Mouse (Mus musculus): ENCODE measurements around the gene Zfp771. TPM values are rescaled to one million over a fixed set of nuclear protein-coding genes. Genes with fewer than 3 reads are reported as not detected.

Zfp771 gene
- polyA plus RNA-seq, 1 experiment from 2014 or later = 54.7 TPM

GRCm38 (mm10) chr7:127282190-127282589, 38.1 kb downstream of the Zfp771 start:
- no peak for ATAC-seq (ENCODE audit: insufficient read depth)
- H3K9me3 ChIP-seq (ENCODE audit: low read depth, low read length) = no peaks in the 10 kb centered on the region; the same call in 1 of the 2 replicates
- H3K4me2 ChIP-seq = no peak overlapping the region
- H3K27ac ChIP-seq (ENCODE audit: low read depth) = no peak overlapping the region
- no peaks in the 10 kb centered on the region for H3K4me1 ChIP-seq (ENCODE audit: insufficient read depth)
- no peak overlapping the region for H3K4me3 ChIP-seq (ENCODE audit: low read depth, low read length)
- WGBS = 74% methylated on average over 2 of the region's 2 CpGs
- no peak overlapping the region for H3K9ac ChIP-seq
- H3K27me3 ChIP-seq (ENCODE audit: insufficient read depth, low read length) = no peaks in the 10 kb centered on the region
- DNase-seq = no peak
- H3K36me3 ChIP-seq (ENCODE audit: insufficient read depth) = no peaks in the 10 kb centered on the region
- TF ChIP-seq CTCF (IDR thresholded peaks at IDR 0.05; ENCODE audit: low read depth) = no peak

DNA sequence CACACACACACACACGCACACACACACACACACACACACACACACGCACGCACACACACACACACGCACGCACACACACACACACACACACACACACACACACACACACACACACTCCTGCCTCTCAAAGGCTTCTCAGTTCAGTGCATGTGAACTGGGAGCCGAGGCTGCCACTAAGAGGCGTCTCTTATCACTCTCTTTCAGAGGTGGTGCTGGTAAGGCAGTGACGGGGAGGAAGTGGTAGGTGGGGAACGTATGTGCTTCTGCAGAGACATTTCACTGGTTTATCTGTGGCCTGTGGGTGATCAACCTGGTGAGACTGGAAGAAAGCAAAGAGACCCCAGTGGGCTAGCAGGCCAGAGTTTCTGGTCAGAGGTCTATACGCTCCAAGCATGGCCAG, 41.1 kb downstream of the Zfp771 start:
- TF ChIP-seq CTCF (IDR thresholded peaks at IDR 0.05; ENCODE audit: low read depth) = no peak
- WGBS = 59% methylated on average over 10 of the region's 10 CpGs
- ATAC-seq (ENCODE audit: insufficient read depth) = no peak

GRCm38 (mm10) chr7:127287940-127288339, 43.9 kb downstream of the Zfp771 start:
- no peaks in the 10 kb centered on the region for H3K4me1 ChIP-seq (ENCODE audit: insufficient read depth)
- 58% methylated on average over 1 of the region's 1 CpGs for WGBS
- no peak overlapping the region for H3K27ac ChIP-seq (ENCODE audit: low read depth)
- no peak overlapping the region for H3K4me3 ChIP-seq (ENCODE audit: low read depth, low read length)
- no peak overlapping the region for H3K9ac ChIP-seq
- DNase-seq (no peak), ATAC-seq (ENCODE audit: insufficient read depth) (no peak)
- H3K4me2 ChIP-seq = no peak overlapping the region
- H3K36me3 ChIP-seq (ENCODE audit: insufficient read depth) = no peaks in the 10 kb centered on the region
- TF ChIP-seq CTCF (IDR thresholded peaks at IDR 0.05; ENCODE audit: low read depth) = no peak
- H3K27me3 ChIP-seq (ENCODE audit: insufficient read depth, low read length) = no peaks in the 10 kb centered on the region
- H3K9me3 ChIP-seq (ENCODE audit: low read depth, low read length) = peaks cover 9% of the 10 kb centered on the region; the same call in 1 of the 2 replicates

More for the DNA sequence above, 41.1 kb downstream of the Zfp771 start:
- DNase-seq = no peak
- Histone ChIP-seq H3K4me2 (no peak overlapping the region), H3K36me3 (ENCODE audit: insufficient read depth) (no peaks in the 10 kb centered on the region), H3K27me3 (ENCODE audit: insufficient read depth, low read length) (no peaks in the 10 kb centered on the region), H3K27ac (ENCODE audit: low read depth) (no peak overlapping the region), H3K4me1 (ENCODE audit: insufficient read depth) (no peaks in the 10 kb centered on the region), H3K9ac (no peak overlapping the region), H3K4me3 (ENCODE audit: low read depth, low read length) (no peak overlapping the region), H3K9me3 (ENCODE audit: low read depth, low read length) (peaks cover 9% of the 10 kb centered on the region; the same call in 1 of the 2 replicates)

GRCm38 (mm10) chr7:127289306-127289705, 45.2 kb downstream of the Zfp771 start:
- Histone ChIP-seq H3K4me2 (no peak overlapping the region), H3K27me3 (ENCODE audit: insufficient read depth, low read length) (no peaks in the 10 kb centered on the region), H3K27ac (ENCODE audit: low read depth) (no peak overlapping the region), H3K9ac (no peak overlapping the region), H3K4me1 (ENCODE audit: insufficient read depth) (no peaks in the 10 kb centered on the region), H3K4me3 (ENCODE audit: low read depth, low read length) (no peak overlapping the region), H3K36me3 (ENCODE audit: insufficient read depth) (no peaks in the 10 kb centered on the region), H3K9me3 (ENCODE audit: low read depth, low read length) (peaks cover 9% of the 10 kb centered on the region; the same call in 1 of the 2 replicates)
- DNase-seq (no peak), ATAC-seq (ENCODE audit: insufficient read depth) (no peak)
- WGBS = 77% methylated on average over 2 of the region's 2 CpGs
- TF ChIP-seq CTCF (IDR thresholded peaks at IDR 0.05; ENCODE audit: low read depth) = no peak

- Histone ChIP-seq H3K4me2 (no peak overlapping the region), H3K27me3 (ENCODE audit: insufficient read depth, low read length) (no peaks in the 10 kb centered on the region), H3K36me3 (ENCODE audit: insufficient read depth) (no peaks in the 10 kb centered on the region), H3K9ac (no peak overlapping the region), H3K27ac (ENCODE audit: low read depth) (no peak overlapping the region), H3K4me1 (ENCODE audit: insufficient read depth) (no peaks in the 10 kb centered on the region), H3K4me3 (ENCODE audit: low read depth, low read length) (no peak overlapping the region), H3K9me3 (ENCODE audit: low read depth, low read length) (peaks cover 9% of the 10 kb centered on the region; the same call in 1 of the 2 replicates)
- ATAC-seq (ENCODE audit: insufficient read depth) (no peak), DNase-seq (no peak)
- WGBS = 65% methylated on average over 8 of the region's 8 CpGs
- TF ChIP-seq CTCF (IDR thresholded peaks at IDR 0.05; ENCODE audit: low read depth) = no peak
These were observed 46.1 kb downstream of the Zfp771 start for GRCm38 (mm10) chr7:127290142-127290541.

GRCm38 (mm10) chr7:127296098-127296497, 52.0 kb downstream of the Zfp771 start, which contains the start of gene Itgal:
Gene Itgal (plus strand): TSS chr7:127296260.
- H3K36me3 ChIP-seq (ENCODE audit: insufficient read depth) = no peaks in the 10 kb centered on the region
- H3K4me2 ChIP-seq = no peak within 1 kb of the TSS
- no peak for ATAC-seq (ENCODE audit: insufficient read depth)
- no peaks in the 10 kb centered on the region for H3K4me1 ChIP-seq (ENCODE audit: insufficient read depth)
- WGBS = 71% methylated on average over 11 of the region's 11 CpGs
- no peak within 1 kb of the TSS for H3K4me3 ChIP-seq (ENCODE audit: low read depth, low read length)
- no peak within 1 kb of the TSS for H3K9ac ChIP-seq
- TF ChIP-seq CTCF (IDR thresholded peaks at IDR 0.05; ENCODE audit: low read depth) = no peak
- no peak for DNase-seq
- no peaks in the 10 kb centered on the region for H3K27me3 ChIP-seq (ENCODE audit: insufficient read depth, low read length)
- H3K27ac ChIP-seq (ENCODE audit: low read depth) = no peak within 1 kb of the TSS
- H3K9me3 ChIP-seq (ENCODE audit: low read depth, low read length) = no peaks in the 10 kb centered on the region

GRCm38 (mm10) chr7:127296786-127297555, 52.9 kb downstream of the Zfp771 start:
- ATAC-seq (ENCODE audit: insufficient read depth) (no peak), DNase-seq (no peak)
- WGBS = 78% methylated on average over 5 of the region's 5 CpGs
- Histone ChIP-seq H3K4me3 (ENCODE audit: low read depth, low read length) (no peak overlapping the region), H3K36me3 (ENCODE audit: insufficient read depth) (no peaks in the 10 kb centered on the region), H3K4me1 (ENCODE audit: insufficient read depth) (no peaks in the 10 kb centered on the region), H3K9ac (no peak overlapping the region), H3K27me3 (ENCODE audit: insufficient read depth, low read length) (no peaks in the 10 kb centered on the region), H3K27ac (ENCODE audit: low read depth) (no peak overlapping the region), H3K9me3 (ENCODE audit: low read depth, low read length) (no peaks in the 10 kb centered on the region), H3K4me2 (no peak overlapping the region)
- no peak for TF ChIP-seq CTCF (IDR thresholded peaks at IDR 0.05; ENCODE audit: low read depth)
